Mouse (Mus musculus): ENCODE measurements at regions not wholly inside any gene's neighbourhood (a gene's known extent, or its start where the extent isn't known, plus 50 kb on each side); places are given as distances from the start of the nearest gene placed in this dataset.

DNA sequence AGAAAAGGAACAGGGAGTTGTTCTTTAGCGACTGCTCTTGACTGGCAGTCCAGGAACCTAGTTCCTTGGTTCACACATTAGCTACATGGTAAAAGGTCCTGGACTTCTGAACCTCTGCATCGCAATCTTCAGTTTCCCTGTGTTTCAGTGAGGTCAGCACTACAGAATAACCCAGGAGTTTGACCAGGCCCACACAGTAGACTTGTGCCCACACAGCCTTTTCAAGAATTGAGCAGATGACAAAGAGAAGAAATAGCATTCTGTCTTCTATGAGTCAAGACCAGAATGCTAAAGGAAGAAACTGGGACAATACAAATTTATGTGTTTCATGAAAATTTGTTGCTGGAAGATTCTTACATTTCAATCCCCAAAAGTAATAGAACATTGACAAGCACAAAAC is 1162.7 kb upstream of the Slc39a10 start:
- no peaks in the 10 kb centered on the region for H3K9me3 ChIP-seq (ENCODE audit: control insufficient read depth, low read length)
- H3K9ac ChIP-seq (replicated peaks; ENCODE audit: low read depth, low read length): no peak overlapping the region
- no peak overlapping the region for H3K4me3 ChIP-seq (replicated peaks; ENCODE audit: low read length)
- ATAC-seq: no peak
- WGBS: 93% methylated on average over 2 of the region's 2 CpGs
- H3K36me3 ChIP-seq (ENCODE audit: control insufficient read depth, insufficient read depth): no peaks in the 10 kb centered on the region
- no peaks in the 10 kb centered on the region for H3K27me3 ChIP-seq (replicated peaks; ENCODE audit: control insufficient read depth, insufficient read depth, low read length)
- H3K27ac ChIP-seq (ENCODE audit: low read length): no peak overlapping the region
- H3K4me2 ChIP-seq (ENCODE audit: low read length): no peak overlapping the region
- no peaks in the 10 kb centered on the region for H3K4me1 ChIP-seq (replicated peaks; ENCODE audit: control insufficient read depth, insufficient read depth, low read length)

DNA sequence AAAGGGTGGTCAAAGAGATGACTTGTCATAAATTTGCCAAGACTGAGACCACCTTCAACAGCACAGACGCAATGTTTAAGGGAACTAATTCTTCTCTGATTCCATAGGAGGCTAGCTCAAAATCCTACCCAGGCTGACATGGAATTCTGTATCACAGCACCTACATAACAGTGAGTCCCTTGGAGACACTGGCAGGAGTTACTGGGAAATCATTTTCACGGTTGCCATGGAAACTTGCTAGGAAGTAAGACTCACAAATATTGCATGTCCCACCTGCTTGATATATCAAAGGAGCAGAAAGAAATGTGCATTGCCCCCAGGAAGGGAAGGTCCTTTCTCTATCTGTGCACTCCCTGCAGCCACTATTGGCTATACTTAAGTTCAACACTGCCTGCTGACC is 1139.0 kb upstream of the Slc39a10 start:
- 90% methylated on average over 2 of the region's 2 CpGs for WGBS

More for the DNA sequence above, 1139.0 kb upstream of the Slc39a10 start:
- Histone ChIP-seq H3K4me1 (replicated peaks; ENCODE audit: control insufficient read depth, insufficient read depth, low read length) (no peaks in the 10 kb centered on the region), H3K27ac (ENCODE audit: low read length) (no peak overlapping the region), H3K4me3 (replicated peaks; ENCODE audit: low read length) (no peak overlapping the region), H3K9ac (replicated peaks; ENCODE audit: low read depth, low read length) (no peak overlapping the region), H3K9me3 (ENCODE audit: control insufficient read depth, low read length) (no peaks in the 10 kb centered on the region), H3K4me2 (ENCODE audit: low read length) (no peak overlapping the region), H3K27me3 (replicated peaks; ENCODE audit: control insufficient read depth, insufficient read depth, low read length) (no peaks in the 10 kb centered on the region), H3K36me3 (ENCODE audit: control insufficient read depth, insufficient read depth) (no peaks in the 10 kb centered on the region)
- ATAC-seq: 0 out of 2 replicates have a peak, but pooled peaks have one; percentile 54
